Mouse (Mus musculus) testis, adult 2 months (tissue): ENCODE results near the gene Sfmbt2.

ENCODE experiments used
- CTCF ChIP-seq: fragments of 200-500 bp; IDR thresholded peaks from 2 replicates; pipeline ENCODE4 v1.5.1; 2012; ENCODE audit warnings: low read depth, mild to moderate bottlenecking, inconsistent platforms, low read length, moderate library complexity; ENCODE audit not compliant: control insufficient read depth, insufficient read depth, insufficient replicate concordance
- POLR2A ChIP-seq: fragments of 200-500 bp; IDR thresholded peaks from 2 replicates; pipeline ENCODE4 v1.6.1; 2012; ENCODE audit warnings: low read depth, mild to moderate bottlenecking, inconsistent platforms, low read length, moderate library complexity; ENCODE audit not compliant: control insufficient read depth

GRCm38 (mm10) chr2:10458309-10458708, 88.0 kb downstream of the Sfmbt2 start:
- TF ChIP-seq CTCF (no peak), POLR2A (no peak)
